Mouse (Mus musculus) central nervous system, embryonic 18 days (tissue): ENCODE data around the gene Prl2c1. TPM values are rescaled to one million over a fixed set of nuclear protein-coding genes. Genes with fewer than 3 reads are reported as not detected.

Source experiments
- polyA plus RNA-seq: library from polyadenylated mRNA; depleted of rRNA; stranded (reverse); fragments of >200 nt; gene quantifications from 2 replicates; pipeline ENCODE4 v1.2.3, GENCODE M21; 2012; rRNA removed

Prl2c1 gene
- polyA plus RNA-seq: not detected in 2 replicates

DNA sequence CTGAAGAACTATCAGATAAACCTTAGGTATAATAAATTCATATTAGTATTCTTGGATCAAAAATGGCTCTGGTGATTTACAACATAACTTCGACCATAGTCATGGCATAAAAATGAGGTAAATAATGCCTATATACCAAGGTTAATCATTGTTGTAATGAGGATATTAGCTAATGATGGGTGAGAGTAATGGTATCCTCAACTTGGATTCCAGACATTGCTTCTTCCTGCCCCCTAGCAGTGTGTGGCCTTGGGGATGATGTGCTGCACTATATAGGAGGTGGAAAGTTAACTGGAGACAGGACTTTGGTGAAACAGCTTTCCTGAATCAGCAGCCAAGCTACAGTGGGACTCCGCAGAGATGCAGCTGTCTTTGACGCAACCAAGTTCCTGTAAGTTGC lies at the start of gene Prl2c1:
Gene Prl2c1 (plus strand): TSS at position 301 of the 400 bp plus-strand sequence.

DNA sequence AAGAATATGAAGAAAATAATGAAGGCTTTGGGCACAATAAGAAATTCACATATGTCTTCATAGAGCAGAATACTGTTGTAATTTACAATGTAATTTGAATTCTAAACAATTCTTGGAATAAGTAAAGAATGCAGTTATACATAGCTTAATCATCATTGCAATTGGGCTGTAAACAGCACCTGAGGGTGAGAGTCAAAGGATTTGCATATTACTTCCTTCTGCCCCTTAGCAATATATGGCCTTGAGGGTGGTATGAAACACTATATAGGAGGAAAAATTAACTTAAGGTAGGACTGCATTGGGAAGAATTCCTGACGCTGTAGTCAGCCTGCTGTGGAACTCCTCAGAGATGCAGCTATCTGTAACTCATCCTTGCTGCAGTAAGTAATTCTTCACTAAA lies 47.8 kb upstream of the Prl2c1 start, which contains the start of gene Prl2a1:
Gene Prl2a1 (plus strand): TSS at position 301 of the 400 bp plus-strand sequence.

Other genes starting within 250 kb of the Prl2c1 start
- not detected in 2 replicates for gene Prl7b1, start 238.8 kb upstream of the Prl2c1 start, polyA plus RNA-seq
- not detected in 2 replicates for gene Prl7a1, start 206.8 kb upstream of the Prl2c1 start, polyA plus RNA-seq
- not detected in 2 replicates for gene Prl7a2, start 181.3 kb upstream of the Prl2c1 start, polyA plus RNA-seq
- gene Prl7d1, start 132.6 kb upstream of the Prl2c1 start, polyA plus RNA-seq: not detected in 2 replicates
- not detected in 2 replicates for gene Prl7c1, start 68.5 kb upstream of the Prl2c1 start, polyA plus RNA-seq
- not detected in 2 replicates for gene Prl2a1, start 47.7 kb upstream of the Prl2c1 start, polyA plus RNA-seq
- not detected in 2 replicates for gene Prl4a1, start 166.9 kb downstream of the Prl2c1 start, polyA plus RNA-seq